Mouse (Mus musculus): ENCODE data around the gene Fam83e. TPM values are rescaled to one million over a fixed set of nuclear protein-coding genes. Genes with fewer than 3 reads are reported as not detected.
A peak's percentile ranks its signal among the peaks of the same experiment; 100 is the strongest.

The Fam83e gene
- polyA plus RNA-seq, 1 experiment from 2014 or later: 0.28 TPM

DNA sequence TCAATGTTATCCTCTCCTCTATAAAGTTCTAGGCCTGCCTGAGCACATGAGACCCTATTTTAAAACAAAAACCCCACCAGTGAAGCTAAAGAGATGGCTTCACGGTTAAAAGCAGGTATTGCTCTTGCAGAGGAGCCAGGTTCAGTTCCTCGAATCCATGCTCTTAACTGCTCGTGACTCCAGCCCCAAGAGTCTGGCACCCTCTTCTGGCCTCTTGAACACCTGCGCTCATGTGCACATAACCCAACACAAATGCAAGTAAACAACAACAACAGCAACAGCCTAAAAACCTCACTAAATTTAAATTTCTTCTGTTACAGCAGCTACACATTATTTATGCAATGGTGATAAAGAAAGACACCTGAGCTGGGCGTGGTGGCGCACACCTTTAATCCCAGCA lies 46.5 kb downstream of the Fam83e start:
- Histone ChIP-seq H3K9ac (ENCODE audit: low read depth, low read length) (no peak overlapping the region), H3K4me2 (ENCODE audit: low read length) (no peak overlapping the region), H3K4me1 (replicated peaks; ENCODE audit: insufficient read depth, low read length) (no peaks in the 10 kb centered on the region; the same call in 1 of the 2 replicates), H3K27me3 (ENCODE audit: insufficient read depth, low read length) (no peaks in the 10 kb centered on the region), H3K4me3 (replicated peaks; ENCODE audit: low read depth, low read length) (no peak overlapping the region), H3K36me3 (ENCODE audit: insufficient read depth, low read length) (no peaks in the 10 kb centered on the region), H3K27ac (no peak overlapping the region), H3K9me3 (replicated peaks; ENCODE audit: low read length) (no peaks in the 10 kb centered on the region)
- peak; percentile 12; the same call in 1 of the 2 replicates for TF ChIP-seq CTCF (IDR thresholded peaks at IDR 0.05; ENCODE audit: low read depth)
- WGBS: 94% methylated on average over 6 of the region's 6 CpGs
- DNase-seq (ENCODE audit: low spot score): no peak
- no peak for ATAC-seq (replicated peaks; ENCODE audit: low FRiP score, low read depth)

DNA sequence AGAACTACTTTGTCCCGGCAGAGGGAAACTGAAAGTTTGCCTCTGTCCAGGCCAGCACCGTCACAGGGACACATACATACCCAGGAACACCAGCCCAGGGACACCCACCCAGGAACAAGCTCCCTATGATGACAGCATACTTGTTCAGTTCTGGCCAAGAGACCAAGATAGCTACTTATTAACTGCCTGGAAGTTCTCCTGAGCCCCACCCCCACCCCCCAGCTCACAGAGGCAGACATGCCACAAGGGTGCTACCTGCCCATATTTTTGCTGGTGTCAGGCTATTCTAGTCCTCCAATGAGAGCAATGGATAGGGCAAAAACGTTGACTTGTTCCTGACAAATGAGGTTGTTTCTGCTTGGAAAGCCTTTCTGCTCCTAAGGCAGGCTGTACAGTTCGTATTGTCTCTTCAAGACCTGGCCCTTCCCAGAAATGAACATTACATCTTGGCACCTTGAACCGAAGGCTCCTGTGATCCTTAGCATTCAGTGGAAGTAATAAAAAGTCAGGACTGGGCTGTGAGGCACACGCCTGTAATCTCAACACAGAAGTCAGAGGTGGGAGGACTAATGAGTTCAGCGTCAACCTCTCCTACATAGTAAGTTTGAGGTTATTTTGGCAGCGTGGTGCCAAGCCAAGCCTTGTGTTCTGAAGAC lies 49.5 kb downstream of the Fam83e start:
- Histone ChIP-seq H3K4me1 (replicated peaks; ENCODE audit: insufficient read depth, low read length) (no peaks in the 10 kb centered on the region; the same call in 1 of the 2 replicates), H3K9ac (ENCODE audit: low read depth, low read length) (no peak overlapping the region), H3K4me3 (replicated peaks; ENCODE audit: low read depth, low read length) (no peak overlapping the region), H3K27ac (no peak overlapping the region), H3K9me3 (replicated peaks; ENCODE audit: low read length) (no peaks in the 10 kb centered on the region), H3K4me2 (ENCODE audit: low read length) (no peak overlapping the region), H3K36me3 (ENCODE audit: insufficient read depth, low read length) (no peaks in the 10 kb centered on the region), H3K27me3 (ENCODE audit: insufficient read depth, low read length) (no peaks in the 10 kb centered on the region)
- DNase-seq (ENCODE audit: low spot score) (no peak), ATAC-seq (replicated peaks; ENCODE audit: low FRiP score, low read depth) (peak; percentile 73)
- no peak for TF ChIP-seq CTCF (IDR thresholded peaks at IDR 0.05; ENCODE audit: low read depth)
- 53% methylated on average over 8 of the region's 8 CpGs for WGBS

DNA sequence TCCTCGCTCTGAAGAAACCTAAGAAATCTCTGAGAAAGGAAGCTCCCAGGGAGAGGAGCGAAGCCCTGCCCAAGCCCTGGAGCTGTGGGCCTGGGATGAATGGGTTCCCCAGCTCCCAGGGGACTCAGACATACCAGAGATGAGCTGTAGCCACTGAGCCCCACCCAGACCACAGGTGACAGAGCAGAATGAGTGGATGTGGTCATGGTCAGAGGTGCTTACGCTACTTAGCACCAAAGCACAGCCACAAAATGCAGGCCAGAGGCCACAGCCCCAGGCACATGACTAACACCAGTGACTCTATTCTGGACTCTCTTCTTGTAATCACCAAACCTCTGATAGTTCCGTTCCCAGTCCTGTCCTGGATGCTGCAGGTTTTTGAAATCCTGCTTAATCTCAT lies 50.1 kb downstream of the Fam83e start:
- Histone ChIP-seq H3K4me2 (ENCODE audit: low read length) (no peak overlapping the region), H3K9me3 (replicated peaks; ENCODE audit: low read length) (no peaks in the 10 kb centered on the region), H3K27me3 (ENCODE audit: insufficient read depth, low read length) (no peaks in the 10 kb centered on the region), H3K36me3 (ENCODE audit: insufficient read depth, low read length) (no peaks in the 10 kb centered on the region), H3K9ac (ENCODE audit: low read depth, low read length) (no peak overlapping the region), H3K4me1 (replicated peaks; ENCODE audit: insufficient read depth, low read length) (no peaks in the 10 kb centered on the region; the same call in 1 of the 2 replicates), H3K27ac (no peak overlapping the region), H3K4me3 (replicated peaks; ENCODE audit: low read depth, low read length) (no peak overlapping the region)
- DNase-seq (ENCODE audit: low spot score): no peak
- WGBS: 72% methylated on average over 4 of the region's 4 CpGs
- no peak for TF ChIP-seq CTCF (IDR thresholded peaks at IDR 0.05; ENCODE audit: low read depth)
- no peak for ATAC-seq (replicated peaks; ENCODE audit: low FRiP score, low read depth)

DNA sequence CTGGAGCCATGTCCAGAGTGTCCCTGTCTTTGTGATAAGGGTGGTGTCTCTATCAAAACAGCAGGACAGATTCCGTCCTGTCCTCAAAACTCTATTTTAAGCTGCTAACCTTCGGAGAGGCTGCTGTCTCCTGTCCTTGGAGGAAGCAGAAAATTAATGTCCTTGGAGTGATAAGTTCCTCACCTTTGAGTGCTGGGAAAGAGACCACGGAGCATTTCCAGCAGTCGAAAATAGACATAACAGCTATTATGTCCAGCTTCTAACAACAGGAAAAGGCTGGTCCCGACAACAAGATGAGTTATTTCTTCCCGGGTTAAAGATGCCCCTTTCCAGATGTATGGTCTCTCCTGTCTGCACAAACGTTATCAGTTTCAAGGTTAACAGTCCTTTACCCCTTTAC lies 54.2 kb downstream of the Fam83e start:
- TF ChIP-seq CTCF (IDR thresholded peaks at IDR 0.05; ENCODE audit: low read depth): no peak
- no peaks in the 10 kb centered on the region for H3K36me3 ChIP-seq (ENCODE audit: insufficient read depth, low read length)
- H3K4me1 ChIP-seq (replicated peaks; ENCODE audit: insufficient read depth, low read length): no peaks in the 10 kb centered on the region; the same call in 1 of the 2 replicates
- H3K9ac ChIP-seq (ENCODE audit: low read depth, low read length): no peak overlapping the region
- H3K27me3 ChIP-seq (ENCODE audit: insufficient read depth, low read length): no peaks in the 10 kb centered on the region
- ATAC-seq (replicated peaks; ENCODE audit: low FRiP score, low read depth) (no peak), DNase-seq (ENCODE audit: low spot score) (no peak)
- 51% methylated on average over 7 of the region's 7 CpGs for WGBS
- no peak overlapping the region for H3K27ac ChIP-seq
- H3K9me3 ChIP-seq (replicated peaks; ENCODE audit: low read length): no peaks in the 10 kb centered on the region
- H3K4me2 ChIP-seq (ENCODE audit: low read length): no peak overlapping the region
- no peak overlapping the region for H3K4me3 ChIP-seq (replicated peaks; ENCODE audit: low read depth, low read length)

Other genes starting within 250 kb of the Fam83e start
- 0.93 and 1.1 TPM in 2 replicates for gene Tulp2, start 239.3 kb upstream of the Fam83e start, polyA plus RNA-seq (2015; fragmentation: Nextera tagmentation; extraction: Ambion mirVana)
- gene Gm45808, start 234.4 kb upstream of the Fam83e start, polyA plus RNA-seq (2015; fragmentation: Nextera tagmentation; extraction: Ambion mirVana): not detected in 2 replicates
- 1.8 TPM in 2 replicates for gene Dhdh, start 232.4 kb upstream of the Fam83e start, polyA plus RNA-seq (2015; fragmentation: Nextera tagmentation; extraction: Ambion mirVana)
- gene Nucb1, start 210.8 kb upstream of the Fam83e start, polyA plus RNA-seq (2015; fragmentation: Nextera tagmentation; extraction: Ambion mirVana): 246 and 265 TPM in 2 replicates
- gene Ppp1r15a, start 194.9 kb upstream of the Fam83e start, polyA plus RNA-seq (2015; fragmentation: Nextera tagmentation; extraction: Ambion mirVana): 21.4 and 21.9 TPM in 2 replicates
- gene Plekha4, start 194.9 kb upstream of the Fam83e start, polyA plus RNA-seq (2015; fragmentation: Nextera tagmentation; extraction: Ambion mirVana): 5.1 and 5.8 TPM in 2 replicates
- gene Hsd17b14, start 166.3 kb upstream of the Fam83e start, polyA plus RNA-seq (2015; fragmentation: Nextera tagmentation; extraction: Ambion mirVana): 20.5 and 21.0 TPM in 2 replicates
- 92.7 and 93.0 TPM in 2 replicates for gene Bcat2, start 151.1 kb upstream of the Fam83e start, polyA plus RNA-seq (2015; fragmentation: Nextera tagmentation; extraction: Ambion mirVana)
- gene Fgf21, start 105.7 kb upstream of the Fam83e start, polyA plus RNA-seq (2015; fragmentation: Nextera tagmentation; extraction: Ambion mirVana): 0.12 TPM in 1 of 2 replicates, not detected in the other
- 0.08 and 0.26 TPM in 2 replicates for gene Fut1, start 103.9 kb upstream of the Fam83e start, polyA plus RNA-seq (2015; fragmentation: Nextera tagmentation; extraction: Ambion mirVana)
- gene Izumo1, start 99.4 kb upstream of the Fam83e start, polyA plus RNA-seq (2015; fragmentation: Nextera tagmentation; extraction: Ambion mirVana): 0.17 and 0.29 TPM in 2 replicates
- 16.9 and 21.1 TPM in 2 replicates for gene Rasip1, start 93.7 kb upstream of the Fam83e start, polyA plus RNA-seq (2015; fragmentation: Nextera tagmentation; extraction: Ambion mirVana)
- 3.9 and 4.8 TPM in 2 replicates for gene Mamstr, start 81.2 kb upstream of the Fam83e start, polyA plus RNA-seq (2015; fragmentation: Nextera tagmentation; extraction: Ambion mirVana)
- 0.38 TPM in 2 replicates for gene Fut2, start 54.8 kb upstream of the Fam83e start, polyA plus RNA-seq (2015; fragmentation: Nextera tagmentation; extraction: Ambion mirVana)
- gene Ntn5, start 37.2 kb upstream of the Fam83e start, polyA plus RNA-seq (2015; fragmentation: Nextera tagmentation; extraction: Ambion mirVana): 0.18 and 0.23 TPM in 2 replicates
- gene Sec1, start 26.8 kb upstream of the Fam83e start, polyA plus RNA-seq (2015; fragmentation: Nextera tagmentation; extraction: Ambion mirVana): 0.13 and 0.32 TPM in 2 replicates
- gene Car11, start 21.4 kb upstream of the Fam83e start, polyA plus RNA-seq (2015; fragmentation: Nextera tagmentation; extraction: Ambion mirVana): 7.5 and 8.9 TPM in 2 replicates
- 8.4 and 8.6 TPM in 2 replicates for gene Dbp, start 16.1 kb upstream of the Fam83e start, polyA plus RNA-seq (2015; fragmentation: Nextera tagmentation; extraction: Ambion mirVana)
- gene Rpl18, start 5.8 kb upstream of the Fam83e start, polyA plus RNA-seq (2015; fragmentation: Nextera tagmentation; extraction: Ambion mirVana): 1,049 and 1,142 TPM in 2 replicates
- gene Sphk2, start 3.2 kb upstream of the Fam83e start, polyA plus RNA-seq (2015; fragmentation: Nextera tagmentation; extraction: Ambion mirVana): 20.8 and 22.3 TPM in 2 replicates
- not detected in 2 replicates for gene Spaca4, start 4.6 kb downstream of the Fam83e start, polyA plus RNA-seq (2015; fragmentation: Nextera tagmentation; extraction: Ambion mirVana)
- gene Lmtk3, start 62.5 kb downstream of the Fam83e start, polyA plus RNA-seq (2015; fragmentation: Nextera tagmentation; extraction: Ambion mirVana): 0.59 and 0.91 TPM in 2 replicates
- gene Sult2b1, start 63.5 kb downstream of the Fam83e start, polyA plus RNA-seq (2015; fragmentation: Nextera tagmentation; extraction: Ambion mirVana): 3.7 and 3.9 TPM in 2 replicates
- gene Cyth2, start 93.4 kb downstream of the Fam83e start, polyA plus RNA-seq (2015; fragmentation: Nextera tagmentation; extraction: Ambion mirVana): 99.2 and 105 TPM in 2 replicates
- gene Kcnj14, start 103.6 kb downstream of the Fam83e start, polyA plus RNA-seq (2015; fragmentation: Nextera tagmentation; extraction: Ambion mirVana): 0.80 and 1.3 TPM in 2 replicates
- 50.6 and 53.5 TPM in 2 replicates for gene Grwd1, start 109.7 kb downstream of the Fam83e start, polyA plus RNA-seq (2015; fragmentation: Nextera tagmentation; extraction: Ambion mirVana)
- gene Kdelr1, start 151.6 kb downstream of the Fam83e start, polyA plus RNA-seq (2015; fragmentation: Nextera tagmentation; extraction: Ambion mirVana): 81.3 and 84.5 TPM in 2 replicates
- 0.29 and 0.32 TPM in 2 replicates for gene Grin2d, start 157.2 kb downstream of the Fam83e start, polyA plus RNA-seq (2015; fragmentation: Nextera tagmentation; extraction: Ambion mirVana)
- 0.96 and 1.6 TPM in 2 replicates for gene Syngr4, start 175.5 kb downstream of the Fam83e start, polyA plus RNA-seq (2015; fragmentation: Nextera tagmentation; extraction: Ambion mirVana)
- gene Tmem143, start 175.7 kb downstream of the Fam83e start, polyA plus RNA-seq (2015; fragmentation: Nextera tagmentation; extraction: Ambion mirVana): 6.2 and 6.7 TPM in 2 replicates
- gene Emp3, start 200.2 kb downstream of the Fam83e start, polyA plus RNA-seq (2015; fragmentation: Nextera tagmentation; extraction: Ambion mirVana): 170 and 171 TPM in 2 replicates
- gene Ccdc114, start 202.9 kb downstream of the Fam83e start, polyA plus RNA-seq (2015; fragmentation: Nextera tagmentation; extraction: Ambion mirVana): 7.2 and 8.4 TPM in 2 replicates

Data from kidney, postnatal 0 days (tissue).